Mouse (Mus musculus): ENCODE results near the gene Cacna1a.
A peak's percentile ranks its signal among the peaks of the same experiment; 100 is the strongest.
"Not testable (repeated sequence)": the region's sequence is repeated elsewhere in the genome, so short reads cannot be mapped to it uniquely, and the experiment has no call there.

Gene Cacna1a

GRCm38 (mm10) chr8:84474456-84474855, 86.2 kb downstream of the Cacna1a start:
- no peak for DNase-seq (ENCODE audit: low read depth, low spot score)

- DNase-seq (ENCODE audit: low read depth, low spot score): no peak
Measured at GRCm38 (mm10) chr8:84477341-84477740, 89.1 kb downstream of the Cacna1a start.

GRCm38 (mm10) chr8:84483004-84483403, 94.8 kb downstream of the Cacna1a start:
- DNase-seq (ENCODE audit: low read depth, low spot score): no peak

GRCm38 (mm10) chr8:84485366-84485765, 97.1 kb downstream of the Cacna1a start:
- DNase-seq (ENCODE audit: low read depth, low spot score): no peak

- DNase-seq (ENCODE audit: low read depth, low spot score): no peak
Measured at GRCm38 (mm10) chr8:84485864-84486263, 97.6 kb downstream of the Cacna1a start.

- no peak for DNase-seq (ENCODE audit: low read depth, low spot score)
Measured at GRCm38 (mm10) chr8:84489223-84489622, 101.0 kb downstream of the Cacna1a start.

- peak; percentile 95 for DNase-seq (ENCODE audit: low read depth, low spot score)
Measured at GRCm38 (mm10) chr8:84494541-84495084, 106.4 kb downstream of the Cacna1a start.

GRCm38 (mm10) chr8:84501181-84501580, 112.9 kb downstream of the Cacna1a start:
- DNase-seq (ENCODE audit: low read depth, low spot score): no peak

GRCm38 (mm10) chr8:84501671-84502308, 113.5 kb downstream of the Cacna1a start:
- DNase-seq (ENCODE audit: low read depth, low spot score): no peak

GRCm38 (mm10) chr8:84502638-84503037, 114.4 kb downstream of the Cacna1a start:
- no peak for DNase-seq (ENCODE audit: low read depth, low spot score)

- DNase-seq (ENCODE audit: low read depth, low spot score): no peak
Measured at GRCm38 (mm10) chr8:84507220-84507619, 119.0 kb downstream of the Cacna1a start.

GRCm38 (mm10) chr8:84509764-84510163, 121.5 kb downstream of the Cacna1a start:
- DNase-seq (ENCODE audit: low read depth, low spot score): not testable (repeated sequence)

- DNase-seq (ENCODE audit: low read depth, low spot score): no peak
Measured at GRCm38 (mm10) chr8:84511621-84512020, 123.4 kb downstream of the Cacna1a start.

- DNase-seq (ENCODE audit: low read depth, low spot score): no peak
Measured at GRCm38 (mm10) chr8:84513765-84514164, 125.5 kb downstream of the Cacna1a start.

- no peak for DNase-seq (ENCODE audit: low read depth, low spot score)
Measured at GRCm38 (mm10) chr8:84518180-84518579, 129.9 kb downstream of the Cacna1a start.

- DNase-seq (ENCODE audit: low read depth, low spot score): no peak
Measured at GRCm38 (mm10) chr8:84518720-84519119, 130.5 kb downstream of the Cacna1a start.

GRCm38 (mm10) chr8:84519767-84520626, 131.8 kb downstream of the Cacna1a start:
- DNase-seq (ENCODE audit: low read depth, low spot score): peak; percentile 84

GRCm38 (mm10) chr8:84520999-84521398, 132.8 kb downstream of the Cacna1a start:
- DNase-seq (ENCODE audit: low read depth, low spot score): no peak

- no peak for DNase-seq (ENCODE audit: low read depth, low spot score)
Measured at GRCm38 (mm10) chr8:84528036-84528435, 139.8 kb downstream of the Cacna1a start.

GRCm38 (mm10) chr8:84529548-84529947, 141.3 kb downstream of the Cacna1a start:
- peak; percentile 70 for DNase-seq (ENCODE audit: low read depth, low spot score)

- DNase-seq (ENCODE audit: low read depth, low spot score): no peak
Measured at GRCm38 (mm10) chr8:84532725-84533124, 144.5 kb downstream of the Cacna1a start.

- no peak for DNase-seq (ENCODE audit: low read depth, low spot score)
Measured at GRCm38 (mm10) chr8:84533341-84533740, 145.1 kb downstream of the Cacna1a start.

- no peak for DNase-seq (ENCODE audit: low read depth, low spot score)
Measured at GRCm38 (mm10) chr8:84536917-84537316, 148.7 kb downstream of the Cacna1a start.
